Mouse (Mus musculus) heart, embryonic 14.5 days (tissue): ENCODE data around the gene Pth2. TPM values are rescaled to one million over a fixed set of nuclear protein-coding genes. Genes with fewer than 3 reads are reported as not detected.
"Not testable (repeated sequence)": the region's sequence is repeated elsewhere in the genome, so short reads cannot be mapped to it uniquely, and the experiment has no call there.

Experiments used
- ATAC-seq: fragments of 200-750 bp; cut with Nextera tagmentation; 2 replicates; pipeline ENCODE4 v1.8.0; 2017; ENCODE audit warnings: low read depth, moderate TSS enrichment; ENCODE audit not compliant: insufficient number of reproducible peaks, insufficient read depth, low FRiP score
- H3K27ac ChIP-seq, 2 experiments: fragments of 200-500 bp in 1 of 2; fragments of 300-500 bp in 1 of 2; sonication (generic) in 1 of 2; replicated peaks in 1 of 2; 2 replicates each; pipeline ENCODE4 v1.5.1; 2012 to 2014; ENCODE audit warnings: low read depth in 2 of 2, low read length in 2 of 2, control low read depth in 1 of 2, mild to moderate bottlenecking in 1 of 2, mixed read lengths in 1 of 2; ENCODE audit not compliant: control insufficient read depth in 1 of 2, insufficient read depth in 1 of 2
- H3K27me3 ChIP-seq: fragments of 300-500 bp; sonication (generic); 2 replicates; pipeline ENCODE4 v1.6.1; 2014; ENCODE audit warnings: mild to moderate bottlenecking, low read length, control low read depth; ENCODE audit not compliant: control insufficient read depth, insufficient read depth
- H3K36me3 ChIP-seq: fragments of 300-500 bp; sonication (generic); 2 replicates; pipeline ENCODE4 v1.6.1; 2014; ENCODE audit warnings: mild to moderate bottlenecking, control low read depth, low read length, mixed read lengths; ENCODE audit not compliant: control insufficient read depth, insufficient read depth
- H3K4me1 ChIP-seq, 2 experiments: fragments of 200-500 bp in 1 of 2; fragments of 300-500 bp in 1 of 2; sonication (generic) in 1 of 2; 2 replicates each; pipeline ENCODE4 v1.6.1; 2012 to 2014; ENCODE audit warnings: low read length in 2 of 2, control low read depth in 1 of 2, mixed read lengths in 1 of 2; ENCODE audit not compliant: control insufficient read depth in 2 of 2, insufficient read depth in 2 of 2
- H3K4me2 ChIP-seq: fragments of 300-500 bp; sonication (generic); 2 replicates; pipeline ENCODE4 v1.6.1; 2014; ENCODE audit warnings: mild to moderate bottlenecking, low read length
- H3K4me3 ChIP-seq, 2 experiments: fragments of 200-500 bp in 1 of 2; fragments of 300-500 bp in 1 of 2; sonication (generic) in 1 of 2; 2 replicates each; pipeline ENCODE4 v1.5.1; 2012 to 2014; ENCODE audit warnings: low read length in 2 of 2, mild to moderate bottlenecking in 2 of 2, control low read depth in 1 of 2, low read depth in 1 of 2, moderate library complexity in 1 of 2; ENCODE audit not compliant: control insufficient read depth in 1 of 2, insufficient read depth in 1 of 2
- H3K9ac ChIP-seq: fragments of 300-500 bp; sonication (generic); 2 replicates; pipeline ENCODE4 v1.6.1; 2014; ENCODE audit warnings: mild to moderate bottlenecking, low read length
- H3K9me3 ChIP-seq: fragments of 300-500 bp; sonication (generic); 2 replicates; pipeline ENCODE4 v1.6.1; 2016; ENCODE audit warnings: low read length, control low read depth; ENCODE audit not compliant: control insufficient read depth
- WGBS: fragments of 180-500 bp; shearing (Covaris S2); extraction: QIAGEN DNeasy Blood & Tissue Kit; methylation state at CpG from one replicate; pipeline ENCODE4 v1.1.7; 2014; 5-methylcytosine and 5-hydroxymethylcytosine counted together
- polyA plus RNA-seq: library from polyadenylated mRNA; unstranded; fragments of >200 nt; fragmentation: Nextera tagmentation; extraction: Ambion mirVana; gene quantifications from 2 replicates; pipeline ENCODE4 v1.2.1, GENCODE M21; 2014

The Pth2 gene
- polyA plus RNA-seq, 1 experiment from 2014 or later: 0.61 TPM

DNA sequence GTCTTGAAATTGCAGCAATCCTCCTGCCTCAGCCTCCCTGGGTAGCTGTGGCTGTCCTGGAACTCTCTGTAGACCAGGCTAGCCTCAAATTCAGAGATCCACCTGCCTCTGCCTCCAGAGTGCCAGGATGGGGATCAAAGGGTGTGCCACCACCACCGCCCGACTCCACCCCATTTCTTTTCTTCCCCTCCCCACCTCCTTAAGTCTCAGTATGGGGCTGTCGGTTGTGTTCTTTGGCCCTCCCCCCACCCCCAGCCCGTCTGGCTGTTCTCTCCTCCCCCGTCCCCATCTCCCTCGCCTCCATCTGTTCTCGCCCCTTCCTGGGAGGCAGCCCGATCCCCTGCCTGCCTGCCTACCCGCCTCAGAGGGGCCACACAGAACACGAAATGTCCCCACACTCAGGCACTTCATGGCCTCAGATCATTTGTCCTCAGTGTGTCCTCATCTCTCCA is 13.8 kb upstream of the Pth2 start:
- ATAC-seq: no peak
- Histone ChIP-seq H3K9me3 (peaks cover 35% of the 10 kb centered on the region), H3K9ac (no peak overlapping the region), H3K4me3 (no peak overlapping the region), H3K27ac (no peak overlapping the region), H3K4me1 (peaks cover 6 to 10% of the 10 kb centered on the region in 2 experiments; a peak in 3 of 4 replicates), H3K27me3 (peaks cover 80% of the 10 kb centered on the region), H3K36me3 (no peaks in the 10 kb centered on the region), H3K4me2 (no peak overlapping the region)
- WGBS: 18% methylated on average over 10 of the region's 10 CpGs

DNA sequence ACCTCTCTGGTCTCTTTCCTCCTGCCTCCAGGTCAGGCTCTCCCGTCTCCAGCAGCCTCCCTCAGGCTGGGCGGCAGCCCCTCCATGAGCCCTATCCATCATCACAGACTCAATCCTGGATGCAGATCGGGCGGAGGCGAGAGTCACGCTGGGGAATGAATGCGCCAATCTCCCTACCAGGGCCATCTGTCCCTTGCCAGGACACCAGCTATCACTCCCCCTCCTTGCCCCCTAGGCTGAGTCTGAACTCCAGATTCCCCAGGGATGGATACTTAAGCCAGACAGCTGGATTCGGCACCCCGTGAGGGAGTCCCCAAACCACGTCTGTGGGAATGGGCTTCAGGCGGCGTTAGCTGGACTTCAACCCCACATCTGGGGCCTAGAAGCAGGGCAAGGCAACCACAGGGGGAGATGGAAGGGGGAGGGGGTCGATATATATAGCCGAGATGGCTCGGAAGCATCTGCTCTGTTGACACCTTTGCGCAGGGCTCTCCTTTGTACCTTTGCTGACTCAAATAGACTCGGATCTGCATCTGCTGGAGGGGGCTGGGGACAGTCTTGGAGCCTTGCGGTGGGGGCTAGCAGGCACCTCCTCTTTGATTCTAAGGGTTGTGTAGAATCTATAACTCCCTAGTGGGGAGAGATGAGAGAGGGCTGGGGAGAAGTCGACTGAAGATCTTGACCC is 12.9 kb upstream of the Pth2 start:
- Histone ChIP-seq H3K27ac (no peak overlapping the region), H3K27me3 (peaks cover 78% of the 10 kb centered on the region), H3K4me3 (no peak overlapping the region), H3K9ac (no peak overlapping the region), H3K4me2 (no peak overlapping the region), H3K36me3 (no peaks in the 10 kb centered on the region), H3K9me3 (peaks cover 43% of the 10 kb centered on the region), H3K4me1 (peaks cover 4 to 6% of the 10 kb centered on the region in 2 experiments; a peak in 3 of 4 replicates)
- no peak for ATAC-seq
- 3% methylated on average over 19 of the region's 19 CpGs for WGBS

DNA sequence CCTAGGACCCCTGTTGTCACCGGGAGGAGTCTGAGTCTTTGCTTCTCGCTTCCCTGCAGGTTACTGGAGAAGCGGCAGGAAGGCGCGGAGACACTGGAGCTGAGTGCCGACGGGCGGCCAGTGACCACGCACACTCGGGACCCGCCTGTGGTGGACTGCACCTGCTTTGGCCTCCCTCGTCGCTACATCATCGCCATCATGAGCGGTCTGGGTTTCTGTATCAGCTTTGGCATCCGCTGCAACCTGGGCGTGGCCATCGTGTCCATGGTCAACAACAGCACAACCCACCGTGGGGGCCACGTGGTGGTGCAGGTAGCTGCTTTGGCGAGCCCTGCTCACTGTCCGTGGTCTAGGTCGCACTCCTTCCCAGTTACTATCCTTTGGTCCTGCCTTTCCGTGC is 12.1 kb upstream of the Pth2 start:
- Histone ChIP-seq H3K4me2 (no peak overlapping the region), H3K4me1 (peaks cover 4 to 6% of the 10 kb centered on the region in 2 experiments; a peak in 3 of 4 replicates), H3K27ac (no peak overlapping the region), H3K27me3 (peaks cover 73% of the 10 kb centered on the region), H3K36me3 (no peaks in the 10 kb centered on the region), H3K4me3 (no peak overlapping the region), H3K9ac (no peak overlapping the region), H3K9me3 (peaks cover 44% of the 10 kb centered on the region)
- WGBS: 6% methylated on average over 24 of the region's 24 CpGs
- ATAC-seq: no peak

DNA sequence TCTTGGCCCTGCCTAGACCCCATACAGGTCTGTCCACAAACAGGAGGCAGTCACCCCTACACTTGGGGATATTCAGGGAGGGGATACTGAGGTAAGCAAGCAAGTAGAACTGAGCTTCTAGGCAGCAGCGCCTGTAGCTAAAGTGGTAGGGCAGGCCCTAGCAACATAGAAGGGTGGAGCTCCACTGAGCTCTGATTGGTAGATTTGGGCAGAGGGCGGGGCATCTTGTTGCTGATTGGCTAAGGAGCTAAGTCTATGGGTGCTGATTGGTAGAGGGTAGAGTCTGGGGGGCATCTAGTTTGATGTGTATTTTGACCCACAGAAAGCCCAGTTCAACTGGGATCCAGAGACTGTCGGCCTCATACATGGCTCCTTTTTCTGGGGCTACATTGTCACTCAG is 11.3 kb upstream of the Pth2 start:
- H3K9ac ChIP-seq: no peak overlapping the region
- peaks cover 44% of the 10 kb centered on the region for H3K9me3 ChIP-seq
- 90% methylated on average over 3 of the region's 3 CpGs for WGBS
- H3K4me3 ChIP-seq: no peak overlapping the region
- H3K27me3 ChIP-seq: peaks cover 73% of the 10 kb centered on the region
- H3K4me2 ChIP-seq: no peak overlapping the region
- H3K27ac ChIP-seq: no peak overlapping the region
- H3K36me3 ChIP-seq: no peaks in the 10 kb centered on the region
- ATAC-seq: no peak
- H3K4me1 ChIP-seq: peaks cover 4 to 6% of the 10 kb centered on the region in 2 experiments; a peak in 3 of 4 replicates

DNA sequence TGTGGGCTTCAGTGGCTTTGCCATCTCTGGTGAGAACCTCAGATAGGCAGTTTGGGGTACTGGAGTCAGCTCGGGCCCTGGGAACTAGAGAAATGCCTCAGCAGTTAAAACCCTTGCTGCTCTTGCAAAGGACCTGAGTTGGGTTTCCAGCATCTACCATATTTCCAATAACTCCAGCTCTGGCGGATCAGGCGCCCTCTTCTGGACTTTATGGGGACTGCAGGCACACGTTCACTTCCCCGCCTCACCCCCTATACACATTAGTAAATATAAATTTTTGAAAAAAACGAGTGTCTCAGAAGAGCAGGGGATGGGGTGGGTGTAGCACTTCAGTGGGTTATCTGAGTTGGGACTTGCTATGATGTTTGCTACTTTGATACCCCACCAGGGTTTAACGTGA is 7.8 kb upstream of the Pth2 start:
- Histone ChIP-seq H3K36me3 (no peaks in the 10 kb centered on the region), H3K4me3 (no peak overlapping the region), H3K9me3 (peaks cover 44% of the 10 kb centered on the region), H3K9ac (no peak overlapping the region), H3K4me1 (0 out of 4 replicates have a peak, but pooled peaks cover 0 to 8% of the 10 kb centered on the region in 2 experiments), H3K4me2 (no peak overlapping the region), H3K27me3 (peaks cover 73% of the 10 kb centered on the region), H3K27ac (no peak overlapping the region)
- no peak for ATAC-seq
- 57% methylated on average over 7 of the region's 7 CpGs for WGBS

- H3K9ac ChIP-seq, H3K4me1 ChIP-seq, H3K4me2 ChIP-seq, ATAC-seq, H3K4me3 ChIP-seq, H3K36me3 ChIP-seq, H3K27ac ChIP-seq: not testable (repeated sequence)
- Histone ChIP-seq H3K9me3 (peaks cover 40% of the 10 kb centered on the region), H3K27me3 (peaks cover 73% of the 10 kb centered on the region)
- 73% methylated on average over 1 of the region's 1 CpGs for WGBS
Measured at GRCm38 (mm10) chr7:45173772-45174171, 7.0 kb upstream of the Pth2 start.

- peaks cover 31% of the 10 kb centered on the region for H3K9me3 ChIP-seq
- H3K4me3 ChIP-seq: peak overlapping the region in 1 of 2 experiments; percentile 6; a peak in 1 of 4 replicates
- H3K4me1 ChIP-seq: 0 out of 4 replicates have a peak, but pooled peaks cover 0 to 8% of the 10 kb centered on the region in 2 experiments
- H3K27me3 ChIP-seq: peaks cover 73% of the 10 kb centered on the region
- H3K36me3 ChIP-seq: no peaks in the 10 kb centered on the region
- no peak for ATAC-seq
- H3K9ac ChIP-seq: no peak overlapping the region
- 6% methylated on average over 29 of the region's 29 CpGs for WGBS
- no peak overlapping the region for H3K27ac ChIP-seq
- no peak overlapping the region for H3K4me2 ChIP-seq
Measured at GRCm38 (mm10) chr7:45174567-45175280, 6.1 kb upstream of the Pth2 start.
